Mouse (Mus musculus) forebrain, postnatal 0 days (tissue): Measurements from ENCODE around the gene Pgls. TPM values are rescaled to one million over a fixed set of nuclear protein-coding genes. Genes with fewer than 3 reads are reported as not detected.
A peak's percentile ranks its signal among the peaks of the same experiment; 100 is the strongest.

Source experiments
- ATAC-seq: fragments of 200-750 bp; cut with Nextera tagmentation; 2 replicates; pipeline ENCODE4 v1.8.0; 2017; ENCODE audit warnings: mild to moderate bottlenecking, moderate library complexity
- DNase-seq: peaks from one replicate; pipeline ENCODE4 v3.0.0-alpha.2; 2015
- H3K27ac ChIP-seq: fragments of 300-500 bp; sonication (generic); 2 replicates; pipeline ENCODE4 v1.5.1; 2014; ENCODE audit warnings: low read depth, mild to moderate bottlenecking, antibody characterized with exemption, low read length, moderate library complexity, mixed read lengths
- H3K27me3 ChIP-seq: fragments of 300-500 bp; sonication (generic); 2 replicates; pipeline ENCODE4 v1.6.1; 2014; ENCODE audit warnings: mild to moderate bottlenecking, low read length, mixed read lengths; ENCODE audit not compliant: insufficient read depth
- H3K36me3 ChIP-seq: fragments of 300-500 bp; sonication (generic); 2 replicates; pipeline ENCODE4 v1.6.1; 2014; ENCODE audit warnings: mild to moderate bottlenecking, moderate library complexity; ENCODE audit not compliant: insufficient read depth
- H3K4me1 ChIP-seq: fragments of 300-500 bp; sonication (generic); 2 replicates; pipeline ENCODE4 v1.6.1; 2014; ENCODE audit warnings: antibody characterized with exemption; ENCODE audit not compliant: insufficient read depth
- H3K4me2 ChIP-seq: fragments of 300-500 bp; sonication (generic); 2 replicates; pipeline ENCODE4 v1.6.1; 2014; ENCODE audit warnings: low read depth, mild to moderate bottlenecking, moderate library complexity
- H3K4me3 ChIP-seq: fragments of 300-500 bp; sonication (generic); 2 replicates; pipeline ENCODE4 v1.5.1; 2014; ENCODE audit warnings: low read depth, low read length, mixed read lengths
- H3K9ac ChIP-seq: fragments of 300-500 bp; sonication (generic); 2 replicates; pipeline ENCODE4 v1.6.1; 2014; ENCODE audit warnings: mild to moderate bottlenecking
- H3K9me3 ChIP-seq: fragments of 300-500 bp; sonication (generic); 2 replicates; pipeline ENCODE4 v1.6.1; 2016; ENCODE audit warnings: low read length
- CTCF ChIP-seq: sonication (generic); IDR thresholded peaks from 2 replicates; pipeline ENCODE4 v1.5.1; 2016; ENCODE audit warnings: antibody characterized with exemption, control low read depth, low read depth
- WGBS: fragments of 180-500 bp; shearing (Covaris S2); extraction: QIAGEN DNeasy Blood & Tissue Kit; methylation state at CpG from one replicate; pipeline ENCODE4 v1.1.7; 2014; 5-methylcytosine and 5-hydroxymethylcytosine counted together
- polyA plus RNA-seq: library from polyadenylated mRNA; unstranded; fragments of >200 nt; fragmentation: Nextera tagmentation; extraction: Ambion mirVana; gene quantifications from 2 replicates; pipeline ENCODE4 v1.2.1, GENCODE M21; 2015
- total RNA-seq: library from RNA; depleted of rRNA; stranded (reverse); fragments of >200 nt; gene quantifications from 2 replicates; pipeline ENCODE4 v1.2.3, GENCODE M21; 2014

Pgls gene
- total and polyA plus RNA-seq, 2 experiments from 2014 or later: 248 to 262 TPM

GRCm38 (mm10) chr8:71627265-71628099, 35.5 kb downstream of the Pgls start:
- no peaks in the 10 kb centered on the region for H3K27me3 ChIP-seq
- ATAC-seq (no peak), DNase-seq (no peak)
- no peaks in the 10 kb centered on the region for H3K9me3 ChIP-seq
- no peak overlapping the region for H3K9ac ChIP-seq
- peaks cover 9% of the 10 kb centered on the region for H3K4me1 ChIP-seq
- TF ChIP-seq CTCF: no peak
- H3K4me3 ChIP-seq: no peak overlapping the region
- H3K36me3 ChIP-seq: peaks cover 38% of the 10 kb centered on the region
- H3K27ac ChIP-seq: no peak overlapping the region
- WGBS: 57% methylated on average over 9 of the region's 9 CpGs
- H3K4me2 ChIP-seq: no peak overlapping the region

- ATAC-seq (no peak), DNase-seq (no peak)
- Histone ChIP-seq H3K4me3 (peak overlapping the region; percentile 45), H3K4me1 (peaks cover 9% of the 10 kb centered on the region), H3K9ac (peak overlapping the region; percentile 64), H3K36me3 (peaks cover 30% of the 10 kb centered on the region), H3K27me3 (no peaks in the 10 kb centered on the region), H3K27ac (peak overlapping the region; percentile 82), H3K4me2 (peak overlapping the region; percentile 96), H3K9me3 (no peaks in the 10 kb centered on the region)
- 10% methylated on average over 16 of the region's 16 CpGs for WGBS
- TF ChIP-seq CTCF: no peak
Observed at GRCm38 (mm10) chr8:71628396-71629095, 36.6 kb downstream of the Pgls start.

GRCm38 (mm10) chr8:71629096-71629697, 37.2 kb downstream of the Pgls start:
- no peaks in the 10 kb centered on the region for H3K27me3 ChIP-seq
- 3% methylated on average over 55 of the region's 55 CpGs for WGBS

DNA sequence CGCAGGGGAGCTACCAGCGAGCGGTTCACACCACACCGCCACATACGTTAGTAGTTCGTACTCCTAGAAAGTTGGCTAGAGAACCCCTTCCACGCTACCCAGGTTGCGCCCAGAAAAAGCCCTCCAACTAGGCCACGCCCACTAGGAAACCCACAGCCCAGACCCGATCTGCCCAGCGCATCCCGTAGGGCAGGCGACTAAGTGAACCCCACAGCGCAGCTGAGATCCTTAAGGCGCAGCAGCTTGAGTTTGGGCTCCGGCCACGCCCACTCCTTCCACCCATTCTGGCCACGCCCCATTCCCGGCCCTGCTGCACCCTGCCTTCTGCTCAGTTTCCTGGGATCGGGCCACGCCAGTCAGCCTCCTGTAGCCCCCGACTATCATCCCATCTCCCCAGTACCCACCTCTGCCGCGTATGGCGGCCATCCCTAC, 37.8 kb downstream of the Pgls start:
- no peaks in the 10 kb centered on the region for H3K9me3 ChIP-seq
- no peak for DNase-seq
- 5% methylated on average over 25 of the region's 25 CpGs for WGBS
- peaks cover 27% of the 10 kb centered on the region for H3K36me3 ChIP-seq
- peak; percentile 5 for ATAC-seq
- peaks cover 9% of the 10 kb centered on the region for H3K4me1 ChIP-seq
- H3K9ac ChIP-seq: peak overlapping the region; percentile 64; the same call in 1 of the 2 replicates
- H3K27ac ChIP-seq: peak overlapping the region; percentile 82; the same call in 1 of the 2 replicates
- no peaks in the 10 kb centered on the region for H3K27me3 ChIP-seq
- no peak for TF ChIP-seq CTCF
- peak overlapping the region; percentile 96 for H3K4me2 ChIP-seq
- peak overlapping the region; percentile 45 for H3K4me3 ChIP-seq

More at GRCm38 (mm10) chr8:71629096-71629697, 37.2 kb downstream of the Pgls start:
- no peaks in the 10 kb centered on the region for H3K9me3 ChIP-seq
- DNase-seq: peak; percentile 95
- H3K4me3 ChIP-seq: peak overlapping the region; percentile 45
- H3K9ac ChIP-seq: peak overlapping the region; percentile 64
- peak overlapping the region; percentile 96 for H3K4me2 ChIP-seq
- peaks cover 31% of the 10 kb centered on the region for H3K36me3 ChIP-seq
- peaks cover 9% of the 10 kb centered on the region for H3K4me1 ChIP-seq
- peak overlapping the region; percentile 82 for H3K27ac ChIP-seq
- peak; percentile 75 for TF ChIP-seq CTCF
- peak; percentile 87 for ATAC-seq

DNA sequence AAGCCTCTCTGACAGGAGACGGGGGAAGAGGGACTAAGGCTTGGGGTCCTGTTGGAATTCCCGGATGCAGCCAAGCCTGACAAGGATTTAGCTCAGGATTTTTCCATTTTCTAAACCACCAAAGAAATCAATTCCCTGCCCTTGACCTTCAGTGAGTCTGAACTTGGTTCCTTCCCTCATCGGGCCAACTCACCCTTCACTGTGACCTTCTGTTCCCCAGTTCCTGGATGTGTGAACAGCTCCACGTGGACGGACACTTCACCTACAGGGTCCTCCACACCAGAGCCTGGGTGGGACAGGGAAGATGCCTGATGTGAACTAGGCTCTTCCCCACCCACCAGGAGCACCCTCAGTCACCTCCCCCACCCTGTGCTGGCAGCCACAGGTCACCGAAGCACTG, 38.8 kb downstream of the Pgls start:
- Histone ChIP-seq H3K4me2 (no peak overlapping the region), H3K9ac (no peak overlapping the region), H3K27ac (no peak overlapping the region), H3K36me3 (peaks cover 33% of the 10 kb centered on the region), H3K27me3 (no peaks in the 10 kb centered on the region), H3K9me3 (no peaks in the 10 kb centered on the region), H3K4me1 (peaks cover 9% of the 10 kb centered on the region), H3K4me3 (no peak overlapping the region)
- ATAC-seq (no peak), DNase-seq (no peak)
- 89% methylated on average over 6 of the region's 6 CpGs for WGBS
- TF ChIP-seq CTCF: no peak

DNA sequence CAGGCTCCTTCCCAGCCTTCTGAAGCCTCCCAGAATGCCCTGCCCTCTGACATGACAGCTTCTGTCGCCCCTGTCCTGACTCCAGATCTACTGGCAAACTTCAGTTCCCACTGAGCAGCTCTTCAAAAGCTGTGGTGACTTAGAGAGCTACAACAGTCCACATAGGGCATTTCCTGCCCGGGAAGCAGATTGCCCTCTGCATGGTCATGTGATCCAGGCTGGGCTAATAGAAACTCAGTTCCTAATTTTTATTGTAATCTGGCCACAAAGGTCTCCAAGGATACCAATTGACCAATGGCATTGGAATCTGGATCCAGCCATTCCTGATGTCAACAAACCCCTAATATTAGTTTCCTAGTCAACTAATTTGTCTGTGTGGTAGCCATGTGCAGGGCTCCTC, 39.9 kb downstream of the Pgls start:
- ATAC-seq (no peak), DNase-seq (no peak)
- H3K27ac ChIP-seq: no peak overlapping the region
- H3K4me1 ChIP-seq: peaks cover 9% of the 10 kb centered on the region
- H3K4me3 ChIP-seq: no peak overlapping the region
- TF ChIP-seq CTCF: no peak
- peaks cover 40% of the 10 kb centered on the region for H3K36me3 ChIP-seq
- H3K27me3 ChIP-seq: no peaks in the 10 kb centered on the region
- no peaks in the 10 kb centered on the region for H3K9me3 ChIP-seq
- H3K9ac ChIP-seq: no peak overlapping the region
- 62% methylated on average over 2 of the region's 2 CpGs for WGBS
- no peak overlapping the region for H3K4me2 ChIP-seq
